Mouse (Mus musculus): ENCODE data around the gene Clstn2.
A peak's percentile ranks its signal among the peaks of the same experiment; 100 is the strongest.

Clstn2 gene

GRCm38 (mm10) chr9:98032573-98033272 lies at the start of gene Clstn2:
TSS of gene Clstn2 (minus strand) at chr9:98033181.
- DNase-seq: peak in 1 of 2 experiments; percentile 4

GRCm38 (mm10) chr9:98067767-98068166 lies 34.8 kb upstream of the Clstn2 start:
- DNase-seq: no peak

GRCm38 (mm10) chr9:98061646-98062045 lies 28.7 kb upstream of the Clstn2 start:
- DNase-seq: no peak

- DNase-seq: no peak
Observed at GRCm38 (mm10) chr9:98057291-98057690, 24.3 kb upstream of the Clstn2 start.

GRCm38 (mm10) chr9:98051343-98051742 lies 18.4 kb upstream of the Clstn2 start:
- DNase-seq: no peak

- DNase-seq: peak in 1 of 2 experiments; percentile 7
Observed at GRCm38 (mm10) chr9:98033273-98033855, 383 bp upstream of the Clstn2 start.

GRCm38 (mm10) chr9:98031898-98032572 lies 946 bp downstream of the Clstn2 start:
- no peak for DNase-seq

- no peak for DNase-seq
Observed at GRCm38 (mm10) chr9:98030715-98031114, 2.3 kb downstream of the Clstn2 start.

- DNase-seq: no peak
Observed at GRCm38 (mm10) chr9:98025548-98025947, 7.4 kb downstream of the Clstn2 start.

- no peak for DNase-seq
Observed at GRCm38 (mm10) chr9:98023069-98023468, 9.9 kb downstream of the Clstn2 start.

- DNase-seq: no peak
Observed at GRCm38 (mm10) chr9:98019876-98020275, 13.1 kb downstream of the Clstn2 start.

GRCm38 (mm10) chr9:98018687-98019086 lies 14.3 kb downstream of the Clstn2 start:
- no peak for DNase-seq

- DNase-seq: no peak
Observed at GRCm38 (mm10) chr9:98016576-98016975, 16.4 kb downstream of the Clstn2 start.

- DNase-seq: no peak
Observed at GRCm38 (mm10) chr9:97996349-97996748, 36.6 kb downstream of the Clstn2 start.

GRCm38 (mm10) chr9:97995723-97996122 lies 37.3 kb downstream of the Clstn2 start:
- DNase-seq: no peak

- DNase-seq: no peak
Observed at GRCm38 (mm10) chr9:97992131-97992530, 40.9 kb downstream of the Clstn2 start.

- no peak for DNase-seq
Observed at GRCm38 (mm10) chr9:97977339-97977738, 55.6 kb downstream of the Clstn2 start.

GRCm38 (mm10) chr9:97974801-97975347 lies 58.1 kb downstream of the Clstn2 start:
- no peak for DNase-seq

- DNase-seq: no peak
Observed at GRCm38 (mm10) chr9:97966691-97967090, 66.3 kb downstream of the Clstn2 start.

GRCm38 (mm10) chr9:97957508-97957907 lies 75.5 kb downstream of the Clstn2 start:
- DNase-seq: no peak

GRCm38 (mm10) chr9:97956407-97957106 lies 76.4 kb downstream of the Clstn2 start:
- DNase-seq: no peak

GRCm38 (mm10) chr9:97953746-97954359 lies 79.1 kb downstream of the Clstn2 start:
- no peak for DNase-seq
